Mouse (Mus musculus) left cerebral cortex, postnatal 36 days (tissue): ENCODE measurements at regions not wholly inside any gene's neighbourhood (a gene's known extent, or its start where the extent isn't known, plus 50 kb on each side); places are given as distances from the start of the nearest gene placed in this dataset.
A peak's percentile ranks its signal among the peaks of the same experiment; 100 is the strongest.

Experiments used
- DNase-seq, 2 experiments: peaks; one replicate each; pipeline ENCODE4 v3.0.0; 2021 to 2022; ENCODE audit warnings: low spot score in 2 of 2, mixed read lengths in 1 of 2
- intact Hi-C: fragments of 180-260 bp; cut with DNase I; formaldehyde crosslinking; loops from one replicate; pipeline ENCODE4 v1.15.1; 2025

DNA sequence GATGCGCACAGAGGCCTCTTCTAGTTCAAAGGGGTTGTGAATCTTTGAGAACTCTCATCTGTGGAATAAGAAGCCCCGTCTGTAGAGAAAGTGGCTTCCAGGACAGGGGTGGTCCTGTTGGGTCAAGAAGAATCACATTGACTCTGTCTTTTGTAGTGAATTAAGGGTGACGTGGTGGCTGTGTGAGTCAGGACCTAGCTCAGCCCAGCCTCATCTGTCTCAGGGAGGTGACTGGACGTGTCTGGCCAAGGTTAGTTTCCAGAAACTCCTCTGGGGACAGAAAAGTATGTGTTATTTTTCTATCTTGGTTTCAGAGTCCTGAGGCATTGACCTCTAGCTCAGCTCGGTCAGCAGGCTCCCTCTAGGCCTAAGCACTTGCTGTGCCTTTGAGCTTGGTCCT lies 73.3 kb upstream of the Lep start:
- no peak for DNase-seq
- intact Hi-C loops, result no loop called here

- intact Hi-C loops, result no loop called here
- DNase-seq, result no peak
Measured at GRCm38 (mm10) chr6:28987386-28987785, 72.6 kb upstream of the Lep start.

GRCm38 (mm10) chr6:28989433-28989832 lies 70.6 kb upstream of the Lep start:
- intact Hi-C loops, result no loop called here
- DNase-seq, result peak in 1 of 2 experiments; percentile 46

GRCm38 (mm10) chr6:28990210-28990609 lies 69.8 kb upstream of the Lep start:
- DNase-seq, result no peak
- intact Hi-C loops, result no loop called here

GRCm38 (mm10) chr6:28994481-28994880 lies 65.5 kb upstream of the Lep start:
- intact Hi-C loops, result no loop called here
- no peak for DNase-seq

GRCm38 (mm10) chr6:28995701-28996100 lies 64.3 kb upstream of the Lep start:
- intact Hi-C loops, result no loop called here
- DNase-seq, result no peak

GRCm38 (mm10) chr6:28999386-29000094 lies 60.5 kb upstream of the Lep start:
- no peak for DNase-seq
- intact Hi-C loops, result no loop called here

DNA sequence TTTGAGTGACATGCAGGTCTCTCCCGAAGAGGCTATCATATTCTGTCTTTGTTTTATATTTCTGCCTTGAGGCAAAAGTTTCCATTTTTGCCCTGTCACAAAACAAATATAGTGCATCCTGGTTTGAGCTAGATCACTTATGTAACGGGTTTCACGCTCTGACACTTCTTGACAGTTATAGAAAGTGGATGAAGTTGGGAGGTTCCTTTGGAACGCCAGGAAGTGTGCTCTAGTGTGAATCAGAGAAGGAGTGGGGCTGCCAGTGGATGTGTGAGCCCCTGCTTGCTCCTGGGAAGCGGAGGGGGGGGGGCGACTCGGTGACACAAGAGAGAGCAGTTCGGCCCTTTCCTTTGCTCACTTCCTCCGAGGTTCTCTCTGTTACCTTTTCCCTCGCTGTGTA lies 57.9 kb upstream of the Lep start:
- no peak for DNase-seq
- intact Hi-C loops, result no loop called here

DNA sequence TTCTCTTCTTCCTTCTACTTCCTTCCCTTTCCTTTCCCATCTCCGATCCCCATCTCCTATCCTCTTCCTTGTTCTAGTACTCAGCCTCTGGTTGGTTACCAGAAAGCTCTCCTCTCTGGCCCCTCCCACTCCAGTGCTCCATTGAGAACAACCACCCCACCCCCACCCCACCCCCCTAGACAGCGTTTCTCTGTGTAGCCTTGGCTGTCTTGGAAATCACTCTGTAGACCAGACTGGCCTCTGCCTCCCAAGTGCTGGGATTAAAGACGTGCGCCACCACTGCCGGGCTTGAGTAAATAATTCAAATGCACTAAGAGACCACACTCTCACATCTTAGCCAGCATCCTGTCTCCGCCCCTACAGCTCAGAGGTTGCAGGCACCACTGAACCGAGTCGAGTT lies 57.2 kb upstream of the Lep start:
- DNase-seq, result no peak
- intact Hi-C loops, result no loop called here

DNA sequence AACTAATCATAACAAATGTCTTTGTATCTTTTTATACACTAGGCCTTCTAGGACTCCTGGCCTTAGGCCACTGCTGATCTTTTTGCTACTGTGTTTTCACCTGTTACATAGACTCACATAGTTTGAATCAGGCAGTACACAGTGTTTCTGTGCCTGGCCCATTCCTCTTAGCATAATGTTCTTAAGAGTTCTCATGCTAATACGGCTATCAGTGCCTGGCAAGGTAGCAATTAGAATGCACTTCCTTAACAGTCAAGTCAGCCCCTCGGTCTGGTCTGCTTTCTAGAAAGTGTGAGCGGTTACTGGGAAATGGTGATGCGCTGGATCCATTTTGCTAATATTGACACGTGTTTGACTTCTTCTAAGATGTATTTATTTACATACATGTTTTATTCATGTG lies 54.2 kb upstream of the Lep start:
- intact Hi-C loops, result no loop called here
- DNase-seq, result no peak
